Mouse (Mus musculus) testis, adult 2 months (tissue): ENCODE measurements around the gene Isg20.

Experiments used
- CTCF ChIP-seq: fragments of 200-500 bp; IDR thresholded peaks from 2 replicates; pipeline ENCODE4 v1.5.1; 2012; ENCODE audit warnings: low read depth, mild to moderate bottlenecking, inconsistent platforms, low read length, moderate library complexity; ENCODE audit not compliant: control insufficient read depth, insufficient read depth, insufficient replicate concordance
- POLR2A ChIP-seq: fragments of 200-500 bp; IDR thresholded peaks from 2 replicates; pipeline ENCODE4 v1.6.1; 2012; ENCODE audit warnings: low read depth, mild to moderate bottlenecking, inconsistent platforms, low read length, moderate library complexity; ENCODE audit not compliant: control insufficient read depth

DNA sequence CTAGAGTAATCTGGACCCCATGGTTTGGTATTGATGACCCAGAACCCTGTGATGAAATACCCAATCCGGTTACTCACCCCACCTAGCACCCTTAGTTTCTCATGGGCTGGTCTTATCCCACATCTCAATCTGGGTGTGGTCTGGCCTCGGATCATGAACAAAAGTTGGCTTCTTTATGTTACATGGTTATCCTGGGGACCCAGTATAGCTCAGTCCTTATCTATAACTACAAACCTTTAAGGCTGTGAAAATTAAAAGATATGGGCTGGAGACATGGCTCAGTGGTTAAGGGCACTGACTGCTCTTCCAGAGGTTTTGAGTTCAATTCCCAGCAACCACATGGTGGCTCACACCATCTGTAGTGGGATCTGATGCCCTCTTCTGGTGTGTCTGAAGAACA lies 29.3 kb downstream of the Isg20 start:
- TF ChIP-seq POLR2A (no peak), CTCF (no peak)
